Mouse (Mus musculus) lung, postnatal 0 days (tissue): ENCODE measurements at regions not wholly inside any gene's neighbourhood (a gene's known extent, or its start where the extent isn't known, plus 50 kb on each side); places are given as distances from the start of the nearest gene placed in this dataset.

Experiments used
- CTCF ChIP-seq: IDR thresholded peaks from 2 replicates; pipeline ENCODE4 v1.5.1; 2016; ENCODE audit warnings: antibody characterized with exemption, mild to moderate bottlenecking
- EP300 ChIP-seq: IDR thresholded peaks from 2 replicates; pipeline ENCODE4 v1.6.1; 2016; ENCODE audit warnings: antibody characterized with exemption, mild to moderate bottlenecking, control low read depth

GRCm38 (mm10) chr7:40794458-40795207 is 103.5 kb upstream of the Vstm2b start:
- no peak for TF ChIP-seq CTCF
- TF ChIP-seq EP300, result no peak
